Mouse (Mus musculus) cerebellum, postnatal 4 days (tissue): ENCODE results near the gene Rtkn.

Source experiments
- DNase-seq, 2 experiments: peaks; one replicate each; pipeline ENCODE4 v3.0.0; 2022; ENCODE audit warnings: low spot score in 2 of 2, mixed read lengths in 1 of 2

The Rtkn gene

GRCm38 (mm10) chr6:83116373-83117164 lies 18.7 kb upstream of the Rtkn start:
- no peak for DNase-seq

- no peak for DNase-seq
These were observed 18.2 kb upstream of the Rtkn start for GRCm38 (mm10) chr6:83117165-83117438.

DNA sequence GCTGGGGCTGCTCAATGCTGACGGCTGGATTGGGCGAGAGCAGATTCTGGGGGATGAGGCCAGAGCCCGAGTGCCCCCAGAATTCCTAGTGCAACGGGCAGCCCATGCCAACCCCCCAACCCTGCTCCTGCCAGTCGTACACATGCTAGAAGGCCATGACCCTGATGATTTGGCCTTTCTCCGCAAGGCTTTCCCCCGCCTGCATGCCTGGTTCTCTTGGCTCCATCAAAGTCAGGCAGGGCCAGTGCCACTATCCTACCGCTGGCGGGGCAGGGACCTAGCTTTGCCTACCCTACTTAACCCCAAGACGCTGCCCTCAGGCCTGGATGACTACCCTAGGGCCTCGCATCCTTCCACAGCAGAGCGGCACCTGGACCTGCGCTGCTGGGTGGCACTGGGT lies 17.6 kb upstream of the Rtkn start:
- no peak for DNase-seq

DNA sequence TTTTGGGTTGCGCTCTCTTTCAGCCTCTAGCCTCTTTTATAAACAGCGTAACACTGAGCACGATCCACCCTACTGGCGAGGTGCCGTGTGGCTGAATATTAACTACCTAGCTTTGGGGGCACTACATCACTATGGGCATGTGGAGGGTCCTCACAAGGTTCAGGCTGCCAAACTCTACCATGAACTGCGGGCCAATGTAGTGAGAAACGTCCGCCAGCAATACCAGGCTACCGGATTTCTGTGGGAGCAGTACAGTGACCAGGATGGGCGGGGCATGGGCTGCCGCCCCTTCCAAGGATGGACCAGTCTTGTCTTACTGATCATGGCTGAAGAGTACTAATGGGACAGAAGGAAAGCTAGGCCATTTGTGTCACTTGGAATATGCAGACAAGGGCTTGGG lies 16.9 kb upstream of the Rtkn start:
- no peak for DNase-seq

- DNase-seq: no peak
These were observed 16.2 kb upstream of the Rtkn start for GRCm38 (mm10) chr6:83118825-83119733.

- DNase-seq: no peak
These were observed 15.6 kb upstream of the Rtkn start for GRCm38 (mm10) chr6:83119734-83120051.

DNA sequence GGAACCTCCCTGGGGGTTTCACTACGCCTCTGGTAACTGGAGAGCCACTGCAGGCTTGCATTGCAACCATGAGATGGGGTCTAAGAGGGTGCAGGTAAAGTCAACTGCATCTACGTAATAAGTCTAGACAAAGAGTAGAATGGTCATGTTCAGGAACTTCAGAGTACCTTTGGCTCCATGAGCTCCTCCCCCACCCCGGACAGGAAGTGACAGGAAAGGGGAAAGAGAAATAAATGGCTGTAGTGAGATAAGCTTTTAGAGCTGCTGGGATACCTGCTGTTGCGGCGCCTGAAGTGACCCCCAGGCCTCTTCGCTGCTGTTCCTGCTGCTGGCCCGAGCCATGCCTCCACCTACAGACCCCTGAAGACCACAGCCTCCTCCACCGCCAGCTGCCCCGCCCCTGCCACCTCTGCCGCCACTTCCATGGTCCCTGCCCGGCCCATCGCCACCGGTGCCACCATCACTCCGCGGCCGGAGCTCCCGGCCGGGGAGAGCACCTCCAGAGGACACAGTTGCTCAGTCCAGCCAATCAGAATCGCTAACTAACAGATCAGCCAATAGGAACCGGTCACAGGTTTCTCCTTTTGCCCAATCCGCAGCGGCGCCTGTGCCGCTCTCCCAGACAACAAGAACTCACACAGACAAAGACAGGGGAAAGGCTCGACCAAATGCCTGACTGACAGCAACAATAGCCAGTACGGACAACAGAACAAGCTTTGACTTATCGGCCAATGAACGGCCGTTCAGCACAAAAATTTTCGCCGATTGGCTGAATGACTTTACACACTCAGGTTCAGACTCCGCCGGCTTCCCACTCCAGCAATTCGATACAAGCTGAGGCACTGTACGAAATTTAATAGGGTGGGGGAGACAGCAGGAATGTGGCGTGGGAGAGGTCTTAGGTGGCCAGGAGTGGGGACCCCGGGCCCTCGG lies 14.1 kb upstream of the Rtkn start, which contains the start of gene Wbp1:
Gene Wbp1, minus strand, starts transcription at position 630 of the 933 bp plus-strand sequence.
- DNase-seq: peak; percentile 72 to 89

DNA sequence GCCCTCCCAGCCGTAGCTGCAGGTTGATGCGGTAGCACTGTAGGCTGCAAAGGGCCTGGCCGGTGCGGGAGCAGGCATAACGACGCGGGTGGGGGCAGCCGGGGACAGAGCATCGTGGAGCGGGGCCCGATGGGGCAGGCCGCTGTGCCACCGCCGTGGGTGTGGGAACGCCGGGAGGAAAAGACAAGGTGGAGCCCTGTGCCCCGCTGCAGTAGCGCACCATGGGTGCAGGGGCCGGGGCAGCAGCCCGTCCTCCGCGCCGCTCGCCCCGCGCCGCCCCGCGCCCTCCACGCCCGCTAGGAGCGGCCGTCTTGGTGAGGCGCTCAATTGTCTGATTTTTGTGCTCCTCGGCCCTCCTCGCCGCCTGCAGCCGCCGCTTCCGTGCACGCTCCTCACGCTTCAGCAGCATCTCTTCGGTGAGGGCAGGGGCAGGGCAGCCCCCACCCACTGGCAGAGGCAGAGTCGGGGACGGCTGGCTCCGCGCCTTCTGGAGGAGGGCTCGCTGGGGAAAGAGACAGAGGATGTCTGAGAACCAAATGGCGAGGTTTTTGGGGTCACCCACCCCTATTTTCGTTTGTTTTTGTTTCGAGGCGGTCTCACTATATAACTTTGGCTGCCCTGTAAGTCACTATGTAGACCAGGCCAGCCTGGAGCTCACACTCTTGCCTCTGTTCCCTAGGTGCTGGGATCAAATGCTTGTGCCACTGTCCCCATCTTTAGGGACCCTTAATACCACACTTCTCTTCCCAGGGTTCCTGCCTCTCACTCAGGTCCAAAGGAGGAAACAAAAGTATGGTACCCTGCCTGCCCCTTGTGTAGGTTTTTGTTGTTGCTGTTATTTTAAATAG lies 13.2 kb upstream of the Rtkn start:
- peak; percentile 36 to 50 for DNase-seq

DNA sequence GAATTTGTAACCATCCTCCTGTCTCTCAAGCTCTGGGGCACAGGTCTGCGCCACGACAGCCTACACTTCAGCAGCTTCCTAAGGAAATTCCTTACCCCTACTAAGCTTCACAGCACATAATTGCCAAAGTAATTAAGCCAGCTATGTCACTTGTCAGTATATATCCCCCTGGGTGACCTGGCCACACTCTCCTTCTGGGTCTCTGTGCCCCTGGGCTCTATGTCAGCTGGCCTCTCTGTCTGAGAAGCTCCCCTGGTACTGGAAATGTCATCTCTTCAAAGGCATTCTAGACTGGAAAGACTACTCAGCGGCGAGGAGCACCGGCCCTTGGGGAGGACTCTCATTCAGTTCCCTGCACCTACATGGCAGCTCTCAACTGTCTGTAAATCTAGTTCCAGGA lies 12.3 kb upstream of the Rtkn start:
- DNase-seq: no peak

GRCm38 (mm10) chr6:83124851-83125312 lies 10.4 kb upstream of the Rtkn start:
- peak; percentile 64 to 87 for DNase-seq

DNA sequence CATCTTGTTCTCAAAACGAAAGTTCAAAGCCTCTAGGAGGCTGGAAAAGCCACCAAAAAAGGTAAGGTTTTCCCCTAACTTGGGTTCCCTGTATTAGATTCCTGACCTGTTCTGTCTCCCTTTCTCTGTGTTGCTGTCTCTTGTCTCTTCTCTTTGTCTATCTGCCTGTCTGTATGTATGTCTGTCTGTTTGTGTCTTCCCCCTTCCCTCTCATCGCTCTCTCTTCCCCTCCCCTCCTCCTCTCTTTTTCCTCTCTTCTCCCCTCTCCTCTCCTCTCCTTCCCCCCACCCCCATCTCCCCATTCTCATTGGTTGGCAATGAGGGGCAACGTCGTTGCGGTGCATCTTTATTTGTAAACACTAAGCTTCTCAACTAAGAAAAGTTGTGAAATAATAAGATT lies 9.9 kb upstream of the Rtkn start, which contains the start of gene Ino80b:
Gene Ino80b, minus strand, starts transcription at position 101 of the 400 bp plus-strand sequence.
- DNase-seq: no peak

DNA sequence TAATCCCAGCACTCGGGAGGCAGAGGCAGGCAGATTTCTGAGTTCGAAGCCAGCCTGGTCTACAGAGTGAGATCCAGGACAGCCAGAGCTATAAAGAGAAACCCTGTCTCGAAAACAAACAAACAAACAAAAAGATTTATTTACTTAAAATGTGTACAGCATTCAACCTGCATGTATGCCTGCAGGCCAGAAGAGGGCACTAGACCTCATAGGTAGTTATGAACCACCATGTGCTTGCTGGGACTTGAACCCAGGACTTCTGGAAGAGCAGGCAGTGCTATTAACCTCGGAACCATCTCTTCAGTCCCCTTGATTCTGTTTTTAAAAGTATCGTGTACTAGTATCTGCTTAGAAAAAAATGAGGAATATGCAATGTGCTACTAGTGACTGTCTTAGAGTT lies 7.8 kb upstream of the Rtkn start:
- no peak for DNase-seq

DNA sequence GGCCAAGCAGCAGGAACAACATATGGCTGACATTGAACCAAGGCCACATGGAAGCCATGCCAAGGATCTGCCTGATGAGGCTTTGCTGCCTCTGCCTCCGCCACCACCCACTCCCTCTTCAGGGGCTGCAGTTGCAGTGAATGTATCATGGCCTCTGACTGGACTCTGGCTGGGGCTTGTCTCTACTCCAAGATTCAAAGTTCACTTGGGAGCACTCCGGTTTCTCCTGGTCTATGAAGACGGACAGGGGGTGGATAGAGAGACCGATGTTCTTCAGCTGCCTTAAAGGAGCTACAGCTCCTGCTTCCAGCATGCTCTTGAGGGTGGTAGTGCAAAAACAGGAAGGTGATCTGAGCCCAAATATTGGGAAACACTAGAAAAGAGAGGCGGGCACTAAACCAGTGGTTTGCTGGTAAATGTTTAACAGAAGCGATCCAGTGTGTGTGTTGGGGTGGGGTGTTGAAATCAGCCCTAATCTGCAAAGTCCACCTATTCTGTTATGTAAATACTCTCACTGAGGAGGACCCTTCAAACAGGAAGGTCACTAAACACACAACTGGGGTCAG lies 3.7 kb upstream of the Rtkn start:
- no peak for DNase-seq

GRCm38 (mm10) chr6:83132176-83132919 lies 2.9 kb upstream of the Rtkn start:
- DNase-seq: no peak

- no peak for DNase-seq
These were observed 1.0 kb upstream of the Rtkn start for GRCm38 (mm10) chr6:83134226-83134625.

DNA sequence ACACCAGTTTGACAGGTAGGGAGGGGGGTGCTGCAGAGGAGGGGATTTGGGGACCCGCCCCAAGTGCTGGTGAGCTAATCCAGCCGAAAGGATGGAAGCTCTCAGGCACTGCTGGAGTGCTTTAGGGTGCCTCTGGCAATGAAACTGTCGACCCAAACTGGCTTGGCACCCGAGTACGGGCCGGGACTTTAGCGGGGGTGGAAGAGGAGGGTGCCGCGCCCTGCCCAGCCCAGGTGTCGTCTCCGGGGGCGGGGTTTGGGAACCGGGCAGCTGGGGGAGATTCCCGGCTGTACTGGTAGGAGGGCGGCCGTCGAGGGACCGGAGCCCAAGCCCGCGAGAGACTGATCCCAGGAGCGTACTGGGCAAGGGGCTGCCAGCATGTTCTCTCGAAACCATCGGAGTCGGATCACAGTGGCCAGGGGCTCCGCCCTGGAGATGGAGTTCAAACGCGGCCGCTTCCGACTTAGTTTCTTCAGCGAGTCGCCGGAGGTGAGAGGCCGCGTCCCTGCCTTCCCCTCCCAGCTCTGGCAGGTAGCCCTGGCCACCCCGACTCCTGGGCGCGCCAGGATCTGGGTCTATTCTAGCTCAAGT lies 403 bp downstream of the Rtkn start:
- no peak for DNase-seq

- DNase-seq: no peak
These were observed 1.1 kb downstream of the Rtkn start for GRCm38 (mm10) chr6:83136291-83136880.

- DNase-seq: peak in 1 of 2 experiments; percentile 56
These were observed 1.8 kb downstream of the Rtkn start for GRCm38 (mm10) chr6:83136881-83137575.
